Mouse (Mus musculus): ENCODE data around the gene Nr0b2.

Gene Nr0b2

DNA sequence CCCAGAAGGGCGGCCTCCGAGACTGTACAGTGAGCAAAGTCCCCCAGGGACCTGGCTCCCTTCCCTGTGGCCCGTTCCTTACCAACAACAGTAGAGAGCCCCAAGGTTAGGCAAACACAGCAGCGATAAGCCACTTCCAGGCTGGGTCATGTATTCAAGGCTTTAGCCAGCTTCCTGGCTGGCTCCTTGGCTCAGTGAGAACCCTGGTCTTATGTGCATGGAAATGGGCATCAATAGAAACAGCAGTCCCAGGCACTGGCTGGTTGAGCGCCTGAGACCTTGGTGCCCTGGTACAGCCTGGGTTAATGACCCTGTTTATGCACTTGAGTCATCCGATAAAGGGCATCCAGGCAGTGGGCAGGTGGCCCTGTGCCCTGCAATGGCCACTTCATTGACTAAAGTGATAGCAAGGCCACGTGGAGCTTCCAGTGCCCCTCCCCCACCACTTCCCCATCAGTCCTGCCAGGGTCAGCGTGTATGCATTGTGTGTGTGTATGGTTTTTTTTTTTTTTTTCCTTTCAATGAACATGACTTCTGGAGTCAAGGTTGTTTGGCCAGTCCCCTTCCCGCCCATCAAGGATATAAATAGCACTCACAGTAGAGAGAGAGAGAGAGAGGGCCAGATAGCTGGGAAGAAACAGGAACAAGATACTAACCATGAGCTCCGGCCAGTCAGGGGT is at the start of gene Nr0b2:
TSS of gene Nr0b2 (plus strand) at position 609 of the 680 bp plus-strand sequence.
- DNase-seq (ENCODE audit: low read depth, low spot score): no peak

DNA sequence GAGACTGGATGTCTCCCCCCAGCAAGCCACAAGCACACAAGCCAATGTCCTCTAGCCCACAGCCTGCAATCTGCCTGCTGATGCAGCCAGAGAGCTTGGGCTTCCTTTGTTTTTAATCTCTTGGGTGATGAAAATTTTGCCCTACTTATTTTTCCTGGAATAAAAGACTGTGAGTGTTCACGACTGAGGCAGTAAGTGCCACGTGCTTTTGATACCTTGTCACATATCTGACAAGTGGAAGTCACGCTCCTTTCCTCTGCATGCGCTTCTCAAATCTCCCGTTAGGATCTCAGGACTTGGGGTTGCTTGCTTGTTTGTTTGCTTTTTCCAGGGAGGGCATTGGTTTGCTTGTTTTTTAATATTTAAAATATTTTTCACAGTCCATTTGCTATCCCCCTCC is 48.9 kb upstream of the Nr0b2 start:
- no peak for DNase-seq (ENCODE audit: low read depth, low spot score)

DNA sequence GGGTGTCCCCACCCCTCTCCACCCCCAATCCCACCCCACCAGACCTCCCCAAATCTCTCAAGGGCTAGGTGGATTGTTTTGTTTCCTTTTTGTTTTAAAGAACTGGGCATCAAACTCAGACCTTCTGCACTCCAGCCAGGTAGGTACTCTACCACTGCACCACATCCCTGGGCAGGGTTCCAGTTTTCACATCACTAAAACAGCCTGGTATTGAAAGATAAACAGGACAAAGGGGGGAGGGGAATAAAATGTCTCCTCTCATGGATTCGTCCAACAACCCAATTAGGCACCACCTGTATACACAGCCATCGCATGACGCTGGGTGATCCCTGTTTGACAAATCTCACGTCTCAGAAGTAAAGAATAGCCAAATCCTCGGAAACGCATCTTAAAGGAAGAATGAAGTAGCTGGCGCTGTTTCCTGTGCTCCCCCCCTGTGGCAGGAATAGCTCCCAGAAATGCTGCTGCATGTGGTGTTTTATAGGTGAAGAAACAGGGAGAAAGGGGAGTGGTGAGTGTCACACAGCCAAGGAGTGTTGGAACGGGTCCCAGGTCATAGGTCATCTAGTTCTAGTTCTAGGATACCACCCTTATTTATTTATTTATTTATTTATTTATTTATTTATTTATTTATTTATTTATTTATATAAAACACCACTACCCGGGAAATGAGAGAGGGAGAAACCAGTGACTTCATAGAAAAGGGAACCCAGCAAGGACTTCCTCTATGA is 48.3 kb upstream of the Nr0b2 start:
- DNase-seq (ENCODE audit: low read depth, low spot score): no peak

DNA sequence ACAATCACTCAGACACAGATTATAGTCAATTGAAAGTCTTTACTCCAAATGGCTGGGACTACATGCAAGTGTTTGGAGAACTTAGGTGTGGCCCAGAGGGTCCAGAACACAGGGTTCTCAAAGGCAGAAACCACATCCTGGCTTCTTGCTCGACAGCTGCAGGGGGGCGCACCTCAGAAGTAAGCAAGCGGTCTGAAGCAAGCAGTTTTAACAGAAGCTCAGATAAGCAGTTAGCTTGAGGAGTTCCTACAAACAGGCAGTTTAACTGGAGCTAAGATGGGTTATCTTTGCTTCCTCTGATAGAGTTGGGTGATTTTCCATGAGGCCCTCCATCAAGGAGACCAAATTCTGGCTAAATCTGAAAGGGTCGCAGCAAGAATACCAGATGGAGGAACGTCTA is 46.6 kb upstream of the Nr0b2 start:
- DNase-seq (ENCODE audit: low read depth, low spot score): no peak

DNA sequence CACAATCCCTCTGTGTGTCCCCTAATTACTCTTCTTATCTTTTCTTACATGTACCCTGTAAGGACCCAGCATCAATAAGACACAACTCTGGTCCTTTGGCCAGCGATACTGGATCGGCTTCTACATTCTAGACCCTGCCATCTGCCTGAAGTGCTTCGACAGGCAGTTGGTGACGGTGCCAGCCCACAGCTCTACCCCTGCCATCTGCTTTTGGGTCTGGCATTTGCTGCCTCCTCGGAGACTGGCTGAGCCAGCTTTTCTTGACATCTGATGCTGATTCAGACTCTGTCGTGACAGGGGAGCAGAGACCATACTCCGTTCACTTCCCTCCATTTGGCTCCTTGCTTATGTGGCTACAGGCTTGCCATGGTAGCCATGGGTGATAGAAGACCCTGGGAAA is 44.2 kb upstream of the Nr0b2 start:
- DNase-seq (ENCODE audit: low read depth, low spot score): no peak

DNA sequence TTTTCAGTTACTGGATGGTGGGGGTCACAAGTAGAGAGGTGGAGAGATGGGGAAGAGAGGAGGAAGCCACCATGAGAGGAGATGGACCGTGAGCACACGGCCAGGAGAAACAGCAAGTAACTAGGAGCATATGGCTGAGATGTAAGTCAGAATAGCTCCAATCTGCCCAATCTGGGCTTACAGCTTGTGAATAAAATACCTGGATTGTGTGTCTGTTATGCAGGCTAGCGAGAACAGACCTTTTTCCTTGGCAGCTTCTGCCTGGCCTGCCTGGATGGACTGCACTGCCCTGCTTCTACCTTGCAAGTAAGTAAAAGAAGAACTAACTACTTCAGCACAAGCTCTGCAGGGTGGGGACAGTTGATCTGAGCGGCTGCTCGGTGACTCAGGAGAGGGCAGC is 42.1 kb upstream of the Nr0b2 start:
- DNase-seq (ENCODE audit: low read depth, low spot score): no peak

DNA sequence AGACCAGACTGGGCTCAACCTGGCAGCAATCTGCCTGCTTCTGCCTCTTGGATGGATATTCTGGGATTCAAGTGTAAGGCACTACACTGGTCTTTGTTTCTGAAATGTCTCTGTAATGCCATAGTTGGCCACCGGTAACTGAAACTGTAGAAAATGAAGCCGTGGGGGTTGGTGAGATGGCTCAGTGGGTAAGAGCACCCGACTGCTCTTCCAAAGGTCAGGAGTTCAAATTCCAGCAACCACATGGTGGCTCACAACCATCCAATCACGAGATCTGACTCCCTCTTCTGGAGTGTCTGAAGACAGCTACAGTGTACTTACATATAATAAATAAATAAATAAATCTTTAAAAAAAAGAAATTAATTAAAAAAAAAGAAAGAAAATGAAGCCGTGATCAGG is 40.7 kb upstream of the Nr0b2 start:
- DNase-seq (ENCODE audit: low read depth, low spot score): peak; percentile 41

DNA sequence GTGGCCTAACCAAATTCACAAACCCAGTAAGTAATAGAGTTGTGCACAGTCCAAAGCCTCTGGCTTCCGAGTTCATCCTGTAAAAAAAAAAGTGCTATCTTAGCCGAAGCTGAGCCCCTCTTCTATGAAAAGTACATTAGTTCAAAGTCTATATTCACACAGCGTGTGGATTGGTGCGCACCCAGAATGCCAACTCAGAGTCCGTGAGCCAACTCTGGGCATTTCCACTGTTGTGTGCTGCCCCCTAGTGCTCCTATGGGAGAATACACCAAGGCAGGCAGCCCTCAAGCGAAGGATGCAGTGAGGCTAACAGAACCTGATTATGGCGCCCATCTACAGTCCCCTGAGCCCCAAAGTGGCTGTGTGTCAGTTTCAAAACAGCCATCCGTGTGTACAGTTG is 40.2 kb upstream of the Nr0b2 start:
- DNase-seq (ENCODE audit: low read depth, low spot score): peak; percentile 79

DNA sequence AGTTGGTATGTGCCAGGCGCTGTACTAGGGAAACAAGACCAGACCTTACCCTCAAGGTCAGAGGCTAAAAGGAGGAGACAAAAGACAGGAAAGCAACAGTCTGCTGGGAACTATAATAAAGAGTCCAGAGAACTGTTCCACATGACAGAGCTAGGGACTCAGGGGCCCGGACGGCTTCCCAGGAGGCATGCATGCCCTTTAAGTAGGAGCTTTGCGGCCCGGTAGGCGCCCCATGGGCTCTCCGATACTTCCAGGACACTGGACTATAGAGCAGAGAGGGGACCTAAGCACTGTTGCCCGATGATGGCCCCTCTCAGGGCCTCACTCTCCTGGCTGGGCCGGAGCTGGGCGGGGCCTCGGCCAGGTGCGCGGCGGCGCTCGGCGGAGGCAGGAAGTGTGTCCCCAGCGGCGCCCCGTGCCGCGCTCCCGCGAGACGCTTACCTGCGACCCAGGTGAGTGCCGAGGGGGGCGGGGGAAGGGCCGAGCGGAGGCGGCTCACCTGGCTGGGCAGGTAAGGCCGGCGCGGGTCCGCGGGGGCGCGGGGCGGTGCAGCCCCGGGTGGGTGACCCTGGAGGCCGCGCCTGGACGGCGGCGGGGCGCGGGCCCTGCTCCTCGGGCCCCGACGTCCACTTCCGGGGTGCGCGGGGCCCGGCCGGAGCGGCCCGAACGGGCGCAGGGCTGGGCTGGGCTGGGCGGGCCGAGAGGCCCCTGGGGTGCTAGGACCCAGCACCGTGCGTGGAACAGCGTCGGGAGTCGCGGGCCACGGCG is 34.4 kb upstream of the Nr0b2 start, which contains the start of gene Kdf1:
TSS of gene Kdf1 (plus strand) at position 363 of the 768 bp plus-strand sequence.
- DNase-seq (ENCODE audit: low read depth, low spot score): peak; percentile 39

DNA sequence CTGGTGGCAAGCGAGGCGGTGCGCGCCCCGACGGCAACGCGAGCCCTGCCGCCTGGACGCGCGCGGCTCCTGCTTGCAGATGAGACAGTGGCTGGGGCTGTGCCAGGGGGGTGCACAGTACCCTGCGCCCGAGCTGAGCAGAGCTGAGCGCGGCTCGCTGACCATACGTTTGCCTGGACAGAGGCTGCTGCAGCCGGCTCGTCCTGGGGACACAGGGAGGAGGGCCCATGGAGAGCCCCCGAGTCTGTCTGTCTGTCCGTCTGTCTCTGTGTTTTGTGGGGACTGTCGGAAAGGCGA is 33.9 kb upstream of the Nr0b2 start:
- no peak for DNase-seq (ENCODE audit: low read depth, low spot score)

DNA sequence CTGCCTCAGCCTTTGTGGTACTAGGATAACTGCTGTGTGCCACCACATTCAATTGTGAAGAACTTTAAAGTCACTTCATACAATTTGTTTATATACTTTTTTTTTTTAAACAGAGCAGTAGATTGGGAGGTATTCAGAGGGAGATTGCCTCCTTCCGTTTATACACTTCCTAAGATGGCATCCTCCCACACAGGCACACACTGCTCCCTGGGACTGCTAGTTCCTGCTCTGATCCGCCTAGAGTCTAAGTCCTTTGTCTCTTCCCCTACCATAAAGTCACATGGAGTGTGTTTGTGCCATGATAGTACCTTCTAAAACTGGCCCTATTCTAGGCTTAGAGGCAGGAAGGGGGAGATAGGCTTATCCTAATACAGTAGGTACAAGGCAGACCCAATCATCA is 31.7 kb upstream of the Nr0b2 start:
- DNase-seq (ENCODE audit: low read depth, low spot score): no peak

DNA sequence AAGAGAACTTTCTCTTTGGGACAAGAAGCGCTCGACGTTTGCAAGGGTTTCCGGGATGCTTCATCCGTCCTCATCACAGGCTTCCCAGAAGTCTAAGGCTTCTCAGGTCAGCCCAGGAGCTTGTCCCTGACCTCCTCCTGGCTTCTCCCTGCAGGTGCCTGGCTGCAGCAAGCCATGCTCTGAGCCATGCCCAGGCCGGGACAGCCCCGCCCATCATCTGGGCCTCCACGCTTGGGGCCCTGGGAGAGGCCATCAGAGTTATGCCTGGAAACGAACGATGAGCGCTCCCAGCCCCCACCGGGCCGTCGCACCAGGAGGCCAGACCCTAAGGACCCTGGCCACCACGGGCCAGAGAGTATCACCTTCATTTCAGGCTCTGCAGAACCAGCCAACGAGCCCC is 25.4 kb upstream of the Nr0b2 start:
- DNase-seq (ENCODE audit: low read depth, low spot score): no peak

DNA sequence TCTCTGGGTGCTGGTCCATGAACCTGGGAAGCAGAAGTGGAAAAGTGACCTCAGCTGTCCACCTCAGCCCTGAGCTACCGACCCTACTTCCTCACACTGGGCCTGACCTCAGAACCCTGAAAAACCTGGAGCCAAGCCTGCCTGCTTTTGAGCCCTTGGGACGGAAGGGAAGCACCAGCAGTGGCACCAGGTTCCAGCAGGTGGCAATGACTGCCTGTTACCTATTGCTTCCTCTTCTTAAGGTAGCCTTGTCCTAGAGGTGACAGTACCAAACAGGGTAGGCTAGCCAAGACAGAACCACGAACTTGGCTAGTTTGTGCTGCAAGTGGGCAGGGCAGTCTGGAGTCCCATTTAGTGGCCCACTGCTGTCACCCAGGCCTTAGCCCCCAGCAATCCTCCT is 20.4 kb upstream of the Nr0b2 start:
- DNase-seq (ENCODE audit: low read depth, low spot score): peak; percentile 23

DNA sequence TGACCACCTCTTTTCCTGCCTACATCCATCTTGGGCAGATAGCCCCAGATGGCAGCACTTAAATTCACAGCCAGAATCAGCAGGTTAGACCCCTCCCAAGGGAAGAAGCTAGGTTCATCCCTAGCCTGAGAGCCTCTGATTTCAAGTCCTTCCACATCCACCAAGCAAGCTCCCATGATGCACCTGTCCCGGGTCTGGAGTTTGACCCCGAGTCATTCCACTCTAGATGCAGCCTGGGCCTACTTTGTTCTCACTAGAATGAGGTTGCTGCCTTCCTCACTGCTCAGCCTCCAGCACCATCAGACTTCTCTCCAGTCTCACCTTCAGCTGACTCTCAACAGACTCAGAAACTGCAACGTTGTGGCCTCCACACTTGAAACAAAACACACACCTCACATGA is 17.1 kb upstream of the Nr0b2 start:
- no peak for DNase-seq (ENCODE audit: low read depth, low spot score)

DNA sequence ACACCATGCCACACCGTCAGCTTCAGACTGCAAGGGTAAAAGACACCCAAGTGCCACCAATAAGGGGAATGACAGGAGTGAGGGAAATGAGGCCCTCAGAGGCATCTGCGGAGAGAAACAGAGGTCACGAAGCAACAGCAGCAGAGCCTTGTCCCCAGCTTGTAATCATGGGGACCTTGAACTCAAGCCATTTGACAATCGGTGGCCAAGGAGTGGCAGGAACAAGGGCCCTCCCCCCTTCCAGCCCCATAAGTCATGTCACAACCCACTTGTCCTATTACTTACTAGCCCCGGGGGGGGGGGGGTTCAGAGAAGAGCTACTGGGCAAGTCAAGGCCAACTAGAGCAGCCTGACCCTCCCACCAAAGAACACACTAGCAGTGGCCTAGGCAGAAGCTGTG is 16.5 kb upstream of the Nr0b2 start:
- no peak for DNase-seq (ENCODE audit: low read depth, low spot score)

DNA sequence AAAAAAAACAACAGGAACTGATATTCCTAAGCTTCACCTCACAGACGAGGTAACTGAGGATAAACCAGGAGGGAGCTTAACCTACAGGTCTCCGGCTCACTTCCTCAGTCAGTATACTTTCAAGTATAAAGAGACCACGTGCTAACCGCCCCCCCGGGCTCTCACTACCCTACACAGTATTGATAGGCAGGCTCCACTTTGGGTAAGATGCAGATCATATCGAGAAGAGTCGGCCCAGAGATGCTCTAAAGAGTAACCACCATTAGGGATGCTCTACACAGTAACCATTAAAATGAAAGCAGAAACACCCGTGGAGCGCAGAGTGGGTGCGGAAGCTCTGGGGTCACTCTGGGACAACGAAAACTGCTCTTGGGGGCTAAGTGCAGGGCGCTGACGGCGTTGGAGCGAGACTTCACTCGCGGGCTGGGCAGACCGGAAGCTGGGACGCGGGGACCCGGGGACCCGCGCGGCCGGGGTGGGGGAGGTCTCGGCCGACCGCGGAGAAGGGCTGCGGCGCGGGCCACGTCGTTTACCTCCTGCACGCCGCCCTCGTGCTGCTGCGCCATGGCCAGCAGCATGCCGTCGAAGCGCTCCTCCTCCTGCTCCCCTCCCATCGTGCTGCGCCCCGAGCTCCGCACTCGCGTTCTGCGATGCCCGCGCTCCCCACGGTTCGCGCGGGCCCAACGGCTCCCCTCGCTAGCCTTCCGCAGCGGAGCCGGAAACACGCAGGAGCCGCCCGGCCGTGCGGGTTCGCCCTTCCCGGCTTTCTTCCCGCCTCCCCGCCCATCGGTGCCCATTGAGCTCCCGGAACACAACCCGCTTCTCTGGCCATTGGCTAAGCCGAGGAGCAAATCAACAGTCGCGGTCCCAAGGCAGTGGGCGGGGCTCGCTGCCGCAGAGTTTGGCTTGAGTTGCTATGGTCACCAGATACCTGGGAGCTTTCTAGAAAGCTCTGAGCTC is 7.6 kb upstream of the Nr0b2 start, which contains the start of gene Nudc:
TSS of gene Nudc (minus strand) at position 725 of the 960 bp plus-strand sequence.
- DNase-seq (ENCODE audit: low read depth, low spot score): peak; percentile 96

DNA sequence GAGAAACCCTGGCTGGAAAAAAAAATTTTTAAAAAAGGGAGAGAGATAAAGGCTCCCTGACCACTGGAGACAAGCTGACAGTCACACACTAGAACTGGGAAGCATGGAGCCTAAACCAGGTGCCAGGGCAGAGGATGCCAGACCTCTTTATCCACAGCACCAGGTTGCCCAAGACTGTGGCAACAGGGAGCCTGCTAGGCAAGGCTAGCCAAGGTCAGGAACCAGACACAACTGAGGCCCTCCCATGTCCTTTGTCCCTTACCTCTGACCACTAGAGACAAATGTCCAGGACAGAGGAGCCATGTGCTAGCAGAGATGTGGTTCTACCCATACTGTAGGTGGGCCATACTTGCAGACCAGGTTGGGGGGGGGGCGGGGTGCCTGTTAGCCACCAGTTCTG is 1.1 kb upstream of the Nr0b2 start:
- DNase-seq (ENCODE audit: low read depth, low spot score): no peak

DNA sequence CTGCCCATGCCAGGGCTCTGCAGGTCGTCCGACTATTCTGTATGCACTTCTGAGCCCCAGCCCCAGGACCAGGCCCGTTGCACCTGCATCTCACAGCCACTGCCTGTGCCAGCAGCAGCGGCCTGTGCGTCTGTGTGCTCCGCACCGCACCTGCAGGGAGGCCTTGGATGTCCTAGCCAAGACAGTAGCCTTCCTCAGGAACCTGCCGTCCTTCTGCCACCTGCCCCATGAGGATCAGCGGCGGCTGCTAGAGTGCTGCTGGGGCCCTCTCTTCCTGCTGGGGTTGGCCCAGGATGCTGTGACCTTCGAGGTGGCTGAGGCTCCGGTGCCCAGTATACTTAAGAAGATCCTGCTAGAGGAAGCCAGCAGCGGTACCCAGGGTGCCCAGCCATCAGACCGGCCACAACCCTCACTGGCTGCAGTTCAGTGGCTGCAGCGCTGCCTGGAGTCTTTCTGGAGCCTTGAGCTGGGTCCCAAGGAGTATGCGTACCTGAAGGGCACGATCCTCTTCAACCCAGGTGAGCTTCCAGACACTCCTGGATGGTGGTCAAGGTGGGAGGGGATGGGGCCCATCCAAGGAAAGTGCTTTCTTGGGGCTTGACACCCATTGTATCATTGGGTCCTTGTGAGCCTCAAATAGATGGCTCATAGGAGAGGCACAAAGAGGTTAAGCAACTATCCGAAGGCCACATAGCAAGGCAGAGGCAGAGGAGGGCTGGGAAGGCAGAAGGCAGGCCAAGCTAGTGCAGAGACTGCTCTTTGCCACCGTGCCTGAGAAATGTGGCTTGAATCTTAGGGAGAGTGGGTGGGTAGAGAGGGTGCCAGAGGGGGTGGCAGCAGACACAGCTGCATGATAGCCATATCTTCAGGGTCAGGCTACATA is 513 bp downstream of the Nr0b2 start:
- no peak for DNase-seq (ENCODE audit: low read depth, low spot score)

DNA sequence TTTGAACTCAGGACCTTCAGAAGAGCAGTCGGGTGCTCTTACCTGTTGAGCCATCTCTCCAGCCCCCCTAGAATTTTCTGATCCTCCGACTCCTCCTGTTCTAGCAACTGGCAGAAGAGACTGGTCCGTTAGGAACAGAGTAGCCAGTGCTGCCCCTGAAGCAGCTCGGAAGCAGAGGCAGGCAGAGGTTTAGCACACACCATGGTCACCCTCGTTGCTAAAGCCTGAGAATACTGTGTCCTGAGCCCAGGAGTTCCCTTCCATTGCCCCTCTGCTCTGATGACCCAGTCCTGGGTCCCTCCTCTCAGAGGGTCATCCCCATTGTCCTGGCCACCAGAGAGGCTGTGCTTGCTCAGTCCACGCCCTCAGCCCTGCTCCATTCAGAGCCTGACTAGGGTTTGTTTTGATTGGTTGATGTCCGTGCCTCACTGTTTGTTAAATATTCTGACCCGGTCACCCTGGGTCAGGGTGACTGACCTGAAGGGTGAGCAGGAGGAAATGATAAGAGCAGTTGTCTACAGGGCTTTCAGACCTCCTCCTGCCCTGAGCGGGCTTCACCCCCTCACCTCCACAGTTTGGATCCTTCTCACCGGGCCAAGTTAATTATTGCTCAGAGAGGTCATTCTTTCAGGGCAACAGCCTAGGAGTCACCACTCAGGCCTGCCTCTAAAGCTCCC is 4.0 kb downstream of the Nr0b2 start:
- DNase-seq (ENCODE audit: low read depth, low spot score): no peak

DNA sequence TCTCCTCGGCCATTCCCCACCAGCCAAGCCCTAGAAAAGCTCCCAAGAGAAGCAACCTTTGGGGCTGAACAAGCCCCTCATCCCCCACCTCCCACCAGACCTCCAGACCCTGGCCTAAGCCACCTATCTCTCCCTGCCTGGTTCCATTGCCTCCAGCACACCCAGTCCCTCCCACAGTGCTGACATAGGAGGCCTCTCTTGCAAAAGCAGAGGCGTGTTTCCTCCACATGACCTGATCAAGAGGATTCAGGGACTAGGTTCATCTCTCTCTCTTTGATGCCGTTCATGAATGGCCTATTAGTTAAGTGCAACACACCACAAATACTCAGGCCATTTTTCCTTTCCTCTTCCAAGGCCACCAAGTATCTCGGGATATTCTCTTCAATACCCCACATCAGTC is 6.7 kb downstream of the Nr0b2 start:
- DNase-seq (ENCODE audit: low read depth, low spot score): no peak
